Mouse (Mus musculus): ENCODE results near the gene Akap14. TPM values are rescaled to one million over a fixed set of nuclear protein-coding genes. Genes with fewer than 3 reads are reported as not detected.

The Akap14 gene
- polyA plus RNA-seq, 1 experiment from 2014 or later: not detected

Other genes with a start within 250 kb of the Akap14 start
- 38.8 and 59.0 TPM in 2 replicates for gene Sept6, start 177.0 kb downstream of the Akap14 start, polyA plus RNA-seq (2016; fragmentation: Nextera tagmentation; extraction: Ambion mirVana)
- 0.09 and 0.15 TPM in 2 replicates for gene Sowahd, start 120.0 kb downstream of the Akap14 start, polyA plus RNA-seq (2016; fragmentation: Nextera tagmentation; extraction: Ambion mirVana)
- gene Rpl39, start 83.4 kb downstream of the Akap14 start, polyA plus RNA-seq (2016; fragmentation: Nextera tagmentation; extraction: Ambion mirVana): 429 and 521 TPM in 2 replicates
- gene Upf3b, start 58.5 kb downstream of the Akap14 start, polyA plus RNA-seq (2016; fragmentation: Nextera tagmentation; extraction: Ambion mirVana): 14.0 and 18.4 TPM in 2 replicates
- gene Nkap, start 42.0 kb downstream of the Akap14 start, polyA plus RNA-seq (2016; fragmentation: Nextera tagmentation; extraction: Ambion mirVana): 16.8 and 20.2 TPM in 2 replicates
- gene Ndufa1, start 22.3 kb upstream of the Akap14 start, polyA plus RNA-seq (2016; fragmentation: Nextera tagmentation; extraction: Ambion mirVana): 329 and 348 TPM in 2 replicates
- gene Rnf113a1, start 22.4 kb upstream of the Akap14 start, polyA plus RNA-seq (2016; fragmentation: Nextera tagmentation; extraction: Ambion mirVana): 9.4 and 11.4 TPM in 2 replicates
- not detected in 2 replicates for gene Gm9, start 42.2 kb upstream of the Akap14 start, polyA plus RNA-seq (2016; fragmentation: Nextera tagmentation; extraction: Ambion mirVana)
- not detected in 2 replicates for gene Rhox1, start 53.4 kb upstream of the Akap14 start, polyA plus RNA-seq (2016; fragmentation: Nextera tagmentation; extraction: Ambion mirVana)
- gene Rhox2a, start 76.1 kb upstream of the Akap14 start, polyA plus RNA-seq (2016; fragmentation: Nextera tagmentation; extraction: Ambion mirVana): not detected in 2 replicates
- gene Rhox3a, start 81.1 kb upstream of the Akap14 start, polyA plus RNA-seq (2016; fragmentation: Nextera tagmentation; extraction: Ambion mirVana): not detected in 2 replicates
- not detected in 2 replicates for gene Rhox4a, start 96.5 kb upstream of the Akap14 start, polyA plus RNA-seq (2016; fragmentation: Nextera tagmentation; extraction: Ambion mirVana)
- not detected in 2 replicates for gene Rhox3a2, start 211.2 kb upstream of the Akap14 start, polyA plus RNA-seq (2016; fragmentation: Nextera tagmentation; extraction: Ambion mirVana)
- gene Rhox4a2, start 222.0 kb upstream of the Akap14 start, polyA plus RNA-seq (2016; fragmentation: Nextera tagmentation; extraction: Ambion mirVana): not detected in 2 replicates
- not detected in 2 replicates for gene Rhox2b, start 243.2 kb upstream of the Akap14 start, polyA plus RNA-seq (2016; fragmentation: Nextera tagmentation; extraction: Ambion mirVana)